Mouse (Mus musculus) intestine, embryonic 15.5 days (tissue): ENCODE data around the gene Zfp451. TPM values are rescaled to one million over a fixed set of nuclear protein-coding genes. Genes with fewer than 3 reads are reported as not detected.

Experiments used
- ATAC-seq: fragments of 200-750 bp; cut with Nextera tagmentation; 2 replicates; pipeline ENCODE4 v1.8.0; 2017; ENCODE audit warnings: moderate TSS enrichment, moderate library complexity
- H3K27ac ChIP-seq: fragments of 300-500 bp; sonication (generic); 2 replicates; pipeline ENCODE4 v1.5.1; 2015; ENCODE audit warnings: mild to moderate bottlenecking, inconsistent platforms
- H3K27me3 ChIP-seq: fragments of 300-500 bp; sonication (generic); replicated peaks from 2 replicates; pipeline ENCODE4 v1.6.1; 2015; ENCODE audit warnings: inconsistent platforms
- H3K36me3 ChIP-seq: fragments of 300-500 bp; sonication (generic); 2 replicates; pipeline ENCODE4 v1.6.1; 2015; ENCODE audit warnings: inconsistent platforms
- H3K4me1 ChIP-seq: fragments of 300-500 bp; sonication (generic); replicated peaks from 2 replicates; pipeline ENCODE4 v1.6.1; 2015; ENCODE audit warnings: inconsistent platforms
- H3K4me2 ChIP-seq: fragments of 300-500 bp; sonication (generic); replicated peaks from 2 replicates; pipeline ENCODE4 v1.6.1; 2015; ENCODE audit warnings: mild to moderate bottlenecking, inconsistent platforms
- H3K4me3 ChIP-seq: fragments of 300-500 bp; sonication (generic); replicated peaks from 2 replicates; pipeline ENCODE4 v1.5.1; 2015; ENCODE audit warnings: inconsistent platforms
- H3K9ac ChIP-seq: fragments of 300-500 bp; sonication (generic); 2 replicates; pipeline ENCODE4 v1.6.1; 2015; ENCODE audit warnings: inconsistent platforms
- H3K9me3 ChIP-seq: fragments of 300-500 bp; sonication (generic); 2 replicates; pipeline ENCODE4 v1.6.1; 2016; ENCODE audit warnings: inconsistent platforms
- WGBS: fragments of 180-500 bp; shearing (Covaris S2); methylation state at CpG from one replicate; pipeline ENCODE4 v1.1.7; 2015; 5-methylcytosine and 5-hydroxymethylcytosine counted together
- polyA plus RNA-seq: library from polyadenylated mRNA; unstranded; fragments of >200 nt; fragmentation: Nextera tagmentation; extraction: Ambion mirVana; gene quantifications from 2 replicates; pipeline ENCODE4 v1.2.1, GENCODE M21; 2015

The Zfp451 gene
- polyA plus RNA-seq, 1 experiment from 2014 or later, result 17.6 TPM

DNA sequence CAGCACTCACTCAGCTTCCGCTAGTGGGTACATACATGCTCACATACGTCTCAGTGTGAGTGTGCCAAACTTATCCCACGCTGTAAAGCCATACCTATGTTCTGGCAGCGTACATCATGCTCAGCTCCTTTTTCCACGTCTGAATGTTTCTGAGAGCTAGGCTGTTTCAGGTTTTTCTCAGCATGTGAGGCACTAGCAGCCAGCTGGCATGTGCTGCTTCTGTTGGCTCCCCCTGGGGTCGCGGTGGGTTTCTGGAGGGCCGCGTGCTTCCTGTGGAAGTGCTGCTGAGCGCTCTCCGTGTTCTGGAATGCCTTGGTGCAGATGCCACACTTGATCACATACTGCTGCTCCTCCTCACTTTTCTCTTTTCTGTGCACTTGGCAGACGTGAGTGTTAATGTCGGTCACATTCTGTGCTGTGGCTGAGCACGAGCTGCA is 38.2 kb downstream of the Zfp451 start:
- Histone ChIP-seq H3K27me3 (no peaks in the 10 kb centered on the region), H3K9me3 (no peaks in the 10 kb centered on the region), H3K4me1 (no peaks in the 10 kb centered on the region), H3K4me2 (no peak overlapping the region), H3K4me3 (no peak overlapping the region), H3K36me3 (peaks cover 7% of the 10 kb centered on the region; the same call in 1 of the 2 replicates), H3K27ac (no peak overlapping the region), H3K9ac (no peak overlapping the region)
- WGBS, result 87% methylated on average over 14 of the region's 14 CpGs
- ATAC-seq, result no peak

DNA sequence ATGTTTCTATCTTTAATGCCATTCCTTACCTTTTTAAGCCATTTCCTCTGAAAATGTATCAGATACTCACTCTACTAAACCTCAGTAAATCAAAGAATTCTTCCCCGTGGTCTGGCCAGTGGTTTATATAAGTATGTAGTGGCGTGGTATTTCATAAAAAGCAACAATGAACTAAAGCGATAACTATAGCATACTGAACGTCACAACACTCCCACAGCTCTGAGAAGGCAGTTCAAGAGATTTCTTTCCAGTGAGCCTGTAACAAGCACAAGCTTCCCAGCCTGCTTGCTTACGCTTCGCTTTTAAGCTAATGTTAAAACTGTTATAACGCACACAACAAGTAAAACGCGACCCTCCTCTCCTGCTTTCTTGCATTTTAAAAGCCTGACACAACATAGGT is 42.3 kb downstream of the Zfp451 start:
- Histone ChIP-seq H3K4me2 (no peak overlapping the region), H3K9ac (no peak overlapping the region), H3K27me3 (no peaks in the 10 kb centered on the region), H3K9me3 (no peaks in the 10 kb centered on the region), H3K4me3 (no peak overlapping the region), H3K27ac (no peak overlapping the region), H3K36me3 (peaks cover 12% of the 10 kb centered on the region), H3K4me1 (no peaks in the 10 kb centered on the region)
- ATAC-seq, result no peak
- 94% methylated on average over 9 of the region's 9 CpGs for WGBS

DNA sequence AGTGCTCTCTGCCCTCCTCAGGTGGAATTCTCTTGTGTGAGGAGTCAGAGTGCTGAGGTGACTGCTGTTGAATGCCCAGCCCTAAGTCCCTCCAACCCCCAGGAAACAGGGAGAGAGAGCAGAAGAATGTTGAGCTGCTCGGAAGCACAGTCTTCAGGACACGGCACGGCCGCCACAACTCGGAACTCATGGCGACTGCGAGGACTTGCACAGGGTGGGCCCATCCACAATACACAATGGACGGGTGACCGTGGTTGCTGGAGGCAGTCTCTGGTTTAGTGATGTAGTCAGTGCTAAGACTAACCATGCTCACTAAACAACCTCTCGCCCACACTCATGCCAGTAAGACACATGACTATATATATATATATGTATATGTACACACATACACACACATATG is 42.8 kb downstream of the Zfp451 start:
- Histone ChIP-seq H3K9me3 (no peaks in the 10 kb centered on the region), H3K27ac (no peak overlapping the region), H3K4me1 (no peaks in the 10 kb centered on the region), H3K9ac (no peak overlapping the region), H3K4me3 (no peak overlapping the region), H3K4me2 (no peak overlapping the region), H3K36me3 (peaks cover 10% of the 10 kb centered on the region), H3K27me3 (no peaks in the 10 kb centered on the region)
- ATAC-seq, result no peak
- WGBS, result 92% methylated on average over 10 of the region's 10 CpGs

DNA sequence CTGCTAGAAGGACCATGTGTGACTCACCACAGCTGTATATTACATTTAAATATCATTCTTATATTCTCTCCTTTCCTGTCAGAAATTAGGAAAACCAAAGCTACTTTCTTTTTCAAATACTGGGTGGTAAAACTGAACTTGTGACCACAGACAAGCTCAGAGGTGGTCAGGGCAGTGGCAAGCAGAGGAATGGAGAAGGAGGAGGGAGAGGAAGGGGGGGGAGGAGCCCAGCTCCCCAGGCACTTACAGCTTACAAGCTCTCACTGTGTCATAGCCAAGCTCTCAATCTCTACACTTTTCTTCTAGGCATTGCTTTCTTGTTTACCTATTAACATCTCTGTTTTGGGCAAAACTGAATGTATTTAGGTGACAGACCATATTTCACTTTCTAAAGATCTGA is 45.6 kb downstream of the Zfp451 start:
- Histone ChIP-seq H3K27ac (no peak overlapping the region), H3K27me3 (no peaks in the 10 kb centered on the region), H3K9ac (no peak overlapping the region), H3K36me3 (peaks cover 6% of the 10 kb centered on the region), H3K4me3 (no peak overlapping the region), H3K4me2 (no peak overlapping the region), H3K9me3 (no peaks in the 10 kb centered on the region), H3K4me1 (no peaks in the 10 kb centered on the region)
- ATAC-seq, result no peak

DNA sequence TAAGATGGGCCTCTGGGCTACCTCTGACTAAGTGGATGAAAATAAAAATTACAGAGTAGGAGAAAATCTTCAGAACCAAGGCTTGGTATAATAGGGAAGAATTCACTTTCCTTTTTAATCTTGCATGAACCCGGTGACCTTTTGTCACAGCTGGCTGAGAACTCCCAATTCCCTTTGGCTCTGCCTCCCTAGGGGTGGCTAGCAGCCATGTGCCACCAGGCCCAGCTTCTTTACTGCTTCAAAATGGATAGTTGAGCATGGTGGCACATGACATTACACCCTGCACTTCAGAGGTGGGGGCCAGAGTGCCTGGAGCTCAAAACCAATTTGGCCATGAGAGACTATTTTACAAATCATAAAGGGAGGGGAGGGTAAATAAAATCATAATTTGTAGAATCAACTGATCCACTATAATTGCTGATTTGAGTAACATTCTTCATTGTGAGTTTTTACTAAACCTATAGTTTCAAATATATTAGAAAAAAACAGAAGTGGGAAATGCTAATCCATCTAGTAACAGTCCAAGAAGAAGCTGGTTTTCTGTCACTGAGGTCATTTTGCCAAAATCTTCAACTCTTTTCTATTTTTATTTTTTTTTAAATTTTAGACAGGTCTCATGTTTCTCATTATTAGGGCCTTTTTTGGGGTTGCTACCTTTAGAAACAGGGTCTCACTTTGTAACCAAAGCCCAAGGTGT is 46.2 kb downstream of the Zfp451 start:
- Histone ChIP-seq H3K4me2 (no peak overlapping the region), H3K9ac (no peak overlapping the region), H3K4me1 (no peaks in the 10 kb centered on the region), H3K27me3 (no peaks in the 10 kb centered on the region), H3K9me3 (no peaks in the 10 kb centered on the region), H3K36me3 (peaks cover 6% of the 10 kb centered on the region), H3K4me3 (no peak overlapping the region), H3K27ac (no peak overlapping the region)
- no peak for ATAC-seq
- 86% methylated on average over 1 of the region's 1 CpGs for WGBS

DNA sequence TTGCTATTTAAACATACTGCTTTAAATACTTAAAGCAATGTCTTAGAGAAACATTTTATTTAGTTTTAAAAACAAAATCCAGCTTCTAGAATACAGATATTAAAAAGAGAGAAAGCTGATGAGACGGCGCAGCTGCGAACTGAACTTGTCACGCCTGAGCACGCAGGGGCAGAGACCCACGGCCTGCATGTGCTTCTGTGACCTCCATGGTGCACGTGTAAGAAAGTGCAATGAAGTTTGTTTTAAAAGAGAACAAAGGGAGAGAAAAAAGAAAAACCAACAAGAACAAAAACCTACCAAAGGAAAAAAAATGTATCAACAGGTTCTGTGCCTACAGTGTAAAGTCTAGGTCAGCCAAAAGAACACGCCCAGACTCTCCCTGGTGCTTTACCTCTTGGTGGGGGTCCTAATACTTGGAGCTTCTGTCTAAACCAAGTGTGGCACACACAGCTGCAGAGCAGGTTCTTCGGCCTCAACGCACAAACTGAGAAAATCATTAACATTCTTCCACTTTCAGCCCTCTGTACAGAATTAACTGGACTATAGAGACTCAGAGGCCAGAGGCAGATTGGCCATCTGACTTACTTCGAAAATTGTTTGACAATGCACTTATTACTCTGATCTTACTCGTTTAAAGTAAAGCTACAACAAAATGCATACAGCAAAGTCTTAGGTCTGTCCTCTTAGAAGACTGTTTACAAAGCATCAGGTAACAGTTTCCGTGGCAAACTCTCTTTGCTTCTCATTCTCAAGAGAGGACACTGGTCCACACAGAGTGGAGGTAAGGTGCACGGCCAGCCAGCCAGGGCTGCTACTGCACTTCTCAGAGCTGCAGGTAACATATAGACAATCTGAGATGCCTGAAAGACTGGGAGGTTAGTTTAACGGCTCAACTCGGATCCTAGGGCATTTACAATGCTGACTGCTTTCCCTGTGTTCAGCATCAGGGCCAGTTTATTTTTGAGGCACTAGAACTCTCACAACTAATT is 47.6 kb downstream of the Zfp451 start:
- no peak for ATAC-seq
- Histone ChIP-seq H3K9ac (no peak overlapping the region), H3K4me2 (no peak overlapping the region), H3K4me3 (no peak overlapping the region), H3K27ac (no peak overlapping the region), H3K36me3 (peaks cover 6% of the 10 kb centered on the region), H3K4me1 (no peaks in the 10 kb centered on the region), H3K9me3 (no peaks in the 10 kb centered on the region), H3K27me3 (no peaks in the 10 kb centered on the region)
- 71% methylated on average over 16 of the region's 16 CpGs for WGBS

DNA sequence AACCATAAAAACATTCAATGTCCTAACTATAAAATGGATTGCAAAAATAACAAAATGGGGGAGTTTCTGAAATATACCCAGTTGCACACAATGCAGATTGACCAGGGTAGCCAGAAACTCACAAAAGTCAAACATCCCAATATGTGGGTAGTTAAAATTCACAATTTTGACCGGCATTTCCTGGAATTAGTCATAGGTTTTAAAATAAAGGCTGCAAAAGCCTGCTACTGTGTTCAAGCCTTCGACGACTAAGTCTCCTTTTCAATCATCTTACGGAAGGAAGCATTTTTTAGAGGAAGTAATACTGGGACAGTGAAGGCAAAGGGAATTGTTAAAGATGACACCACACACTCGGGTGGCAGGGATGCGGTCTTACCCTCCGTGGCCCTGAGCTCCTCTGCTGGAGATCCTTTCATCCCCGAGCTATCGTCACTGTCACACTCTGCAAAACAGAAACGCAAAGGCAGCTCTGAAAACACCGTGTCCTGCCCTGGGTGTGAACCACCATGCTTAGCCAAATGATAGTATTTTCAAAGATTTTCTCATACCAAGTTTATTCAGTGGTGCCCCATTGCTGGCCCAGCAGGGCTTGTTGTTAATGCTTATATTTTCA is 48.8 kb downstream of the Zfp451 start:
- Histone ChIP-seq H3K4me3 (no peak overlapping the region), H3K9me3 (no peaks in the 10 kb centered on the region), H3K4me1 (no peaks in the 10 kb centered on the region), H3K36me3 (peaks cover 6% of the 10 kb centered on the region), H3K27ac (no peak overlapping the region), H3K27me3 (no peaks in the 10 kb centered on the region), H3K9ac (no peak overlapping the region), H3K4me2 (no peak overlapping the region)
- ATAC-seq, result no peak
- 93% methylated on average over 11 of the region's 11 CpGs for WGBS

DNA sequence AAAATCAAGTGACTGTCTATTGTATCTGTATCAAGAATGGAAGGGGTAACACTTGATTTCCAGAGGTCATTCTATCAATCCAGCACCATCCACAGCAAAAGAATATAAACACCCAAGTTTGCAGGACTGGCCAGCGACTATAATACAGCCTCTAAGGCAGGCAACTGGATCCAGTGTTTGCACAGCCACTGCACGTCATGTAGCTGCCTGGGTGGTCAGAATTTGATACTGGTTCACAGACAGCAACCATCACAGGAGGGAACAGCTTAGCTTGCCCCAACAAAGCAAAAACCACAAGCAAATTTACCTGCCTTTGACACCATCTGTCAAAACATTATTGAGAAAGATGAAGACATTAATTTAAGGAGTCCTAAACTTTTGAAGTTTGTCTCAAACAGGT is 50.6 kb downstream of the Zfp451 start:
- Histone ChIP-seq H3K9ac (no peak overlapping the region), H3K27ac (no peak overlapping the region), H3K36me3 (peaks cover 2% of the 10 kb centered on the region), H3K9me3 (no peaks in the 10 kb centered on the region), H3K4me2 (no peak overlapping the region), H3K4me3 (no peak overlapping the region), H3K4me1 (no peaks in the 10 kb centered on the region), H3K27me3 (no peaks in the 10 kb centered on the region)
- 56% methylated on average over 2 of the region's 2 CpGs for WGBS
- ATAC-seq, result no peak

DNA sequence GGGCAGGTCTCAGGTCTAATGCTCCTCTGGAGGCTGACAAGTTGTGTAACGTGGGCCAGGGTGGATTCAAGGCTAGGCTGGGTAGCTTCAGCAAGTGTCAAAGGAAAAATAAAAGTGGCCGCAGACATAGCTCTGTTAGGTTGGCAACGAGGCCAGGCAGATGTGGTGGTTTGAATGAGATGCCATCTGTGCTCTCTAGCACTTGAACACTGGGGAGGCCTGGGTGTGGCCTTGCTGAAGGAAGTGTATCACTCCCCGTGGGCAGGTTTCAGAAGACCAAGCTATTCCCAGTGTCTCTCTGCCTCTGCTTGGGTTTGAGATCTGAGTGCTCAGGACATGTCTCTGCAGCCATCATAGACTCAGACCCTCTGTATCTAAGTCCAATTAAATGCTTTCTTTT is 55.9 kb downstream of the Zfp451 start:
- no peak overlapping the region for H3K4me2 ChIP-seq
- no peaks in the 10 kb centered on the region for H3K36me3 ChIP-seq
- H3K4me3 ChIP-seq, result no peak overlapping the region
- 0 out of 2 replicates have a peak, but pooled peaks cover 6% of the 10 kb centered on the region for H3K4me1 ChIP-seq
- no peak overlapping the region for H3K27ac ChIP-seq
- 60% methylated on average over 4 of the region's 4 CpGs for WGBS
- no peak overlapping the region for H3K9ac ChIP-seq
- H3K27me3 ChIP-seq, result no peaks in the 10 kb centered on the region
- H3K9me3 ChIP-seq, result no peaks in the 10 kb centered on the region
- ATAC-seq, result no peak

DNA sequence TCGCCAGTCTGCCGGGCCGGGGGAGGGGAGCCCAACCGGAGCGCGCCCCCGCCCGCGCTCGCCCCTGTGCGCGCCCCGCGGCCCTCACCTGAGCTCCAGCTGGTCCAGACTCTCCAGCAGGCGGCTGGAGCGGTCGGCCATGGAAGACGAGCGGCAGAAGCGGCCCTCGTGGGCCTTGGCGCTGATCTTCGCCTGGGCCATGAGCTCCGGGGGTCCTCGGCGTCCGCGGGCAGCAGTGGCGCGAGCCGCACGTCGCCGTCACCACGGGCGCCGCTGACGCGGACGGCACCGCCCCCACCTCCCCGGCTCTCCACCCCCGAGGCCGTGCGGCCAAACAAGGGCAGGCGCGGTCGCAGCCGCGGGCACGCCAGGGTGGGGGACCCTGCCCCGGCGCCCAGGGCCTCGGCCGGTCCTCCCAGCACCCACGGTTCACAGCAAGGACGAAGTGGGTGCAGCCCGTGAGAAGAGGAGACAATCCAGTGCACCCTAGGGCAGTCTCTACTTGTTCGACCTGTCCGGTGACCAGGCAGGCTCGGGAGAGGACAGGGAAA is 56.8 kb downstream of the Zfp451 start, which contains the start of gene Bag2:
Gene Bag2 (minus strand): TSS at position 305 of the 551 bp plus-strand sequence.
- Histone ChIP-seq H3K27ac (peak within 1 kb of the TSS; percentile 76), H3K4me2 (peak within 1 kb of the TSS; percentile 94), H3K4me1 (0 out of 2 replicates have a peak, but pooled peaks cover 6% of the 10 kb centered on the region), H3K27me3 (no peaks in the 10 kb centered on the region), H3K9ac (peak within 1 kb of the TSS; percentile 91), H3K4me3 (peak within 1 kb of the TSS; percentile 84), H3K9me3 (no peaks in the 10 kb centered on the region), H3K36me3 (no peaks in the 10 kb centered on the region)
- ATAC-seq, result peak; percentile 87
- WGBS, result under 1% methylated on average over 61 of the region's 61 CpGs

DNA sequence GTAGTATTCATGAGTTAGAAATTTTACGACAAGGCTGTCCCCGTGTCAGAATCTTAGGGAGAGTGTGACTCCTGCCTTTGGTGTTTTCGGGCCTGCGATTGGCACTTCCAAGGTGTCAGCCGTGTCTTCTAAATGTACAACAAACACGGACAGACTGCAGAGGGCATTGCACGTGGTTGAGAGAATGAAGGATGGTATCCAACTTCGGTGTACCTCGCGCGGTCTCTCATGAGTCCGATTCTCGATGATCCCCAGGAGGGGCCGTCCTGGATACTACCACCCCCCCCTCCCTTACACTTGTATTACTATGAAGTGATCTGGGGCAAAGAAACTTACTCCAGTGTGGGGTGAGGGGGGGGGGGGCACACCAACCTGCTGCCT is 57.4 kb downstream of the Zfp451 start:
- 3% methylated on average over 14 of the region's 14 CpGs for WGBS
- Histone ChIP-seq H3K9ac (peak overlapping the region; percentile 91), H3K36me3 (no peaks in the 10 kb centered on the region), H3K4me3 (peak overlapping the region; percentile 84), H3K27ac (peak overlapping the region; percentile 76; the same call in 1 of the 2 replicates), H3K27me3 (no peaks in the 10 kb centered on the region), H3K4me2 (peak overlapping the region; percentile 94), H3K9me3 (no peaks in the 10 kb centered on the region), H3K4me1 (0 out of 2 replicates have a peak, but pooled peaks cover 6% of the 10 kb centered on the region)
- peak; percentile 46 for ATAC-seq
